Mouse (Mus musculus) limb, embryonic 10.5 days (tissue): ENCODE results near the gene Cfap20. TPM values are rescaled to one million over a fixed set of nuclear protein-coding genes. Genes with fewer than 3 reads are reported as not detected.

Experiments
- DNase-seq: peaks from one replicate; pipeline ENCODE4 v3.0.0-alpha.2; 2017; ENCODE audit warnings: low spot score
- H3K27ac ChIP-seq: fragments of 300-500 bp; sonication (generic); 2 replicates; pipeline ENCODE4 v1.5.1; 2016; ENCODE audit warnings: mild to moderate bottlenecking
- H3K27me3 ChIP-seq: fragments of 300-500 bp; sonication (generic); 2 replicates; pipeline ENCODE4 v1.6.1; 2016; ENCODE audit warnings: low read depth, mild to moderate bottlenecking; ENCODE audit not compliant: poor library complexity, severe bottlenecking
- H3K36me3 ChIP-seq: fragments of 300-500 bp; sonication (generic); 2 replicates; pipeline ENCODE4 v1.6.1; 2016; ENCODE audit warnings: mild to moderate bottlenecking, moderate library complexity
- H3K4me1 ChIP-seq: fragments of 300-500 bp; sonication (generic); 2 replicates; pipeline ENCODE4 v1.6.1; 2016
- H3K4me3 ChIP-seq: fragments of 300-500 bp; sonication (generic); 2 replicates; pipeline ENCODE4 v1.5.1; 2016; ENCODE audit warnings: mild to moderate bottlenecking, moderate library complexity
- H3K9me3 ChIP-seq: fragments of 300-500 bp; sonication (generic); replicated peaks from 2 replicates; pipeline ENCODE4 v1.6.1; 2016; ENCODE audit warnings: mild to moderate bottlenecking
- whole genome bisulfite sequencing: fragments of 180-500 bp; shearing (Covaris S2); methylation state at CpG from one replicate; pipeline ENCODE4 v1.1.7; 2016; 5-methylcytosine and 5-hydroxymethylcytosine counted together
- polyA plus RNA-seq: library from polyadenylated mRNA; unstranded; fragments of >200 nt; fragmentation: Nextera tagmentation; extraction: Ambion mirVana; gene quantifications from 2 replicates; pipeline ENCODE4 v1.2.1, GENCODE M21; 2016

The Cfap20 gene
- polyA plus RNA-seq, 1 experiment from 2014 or later = 143 TPM

DNA sequence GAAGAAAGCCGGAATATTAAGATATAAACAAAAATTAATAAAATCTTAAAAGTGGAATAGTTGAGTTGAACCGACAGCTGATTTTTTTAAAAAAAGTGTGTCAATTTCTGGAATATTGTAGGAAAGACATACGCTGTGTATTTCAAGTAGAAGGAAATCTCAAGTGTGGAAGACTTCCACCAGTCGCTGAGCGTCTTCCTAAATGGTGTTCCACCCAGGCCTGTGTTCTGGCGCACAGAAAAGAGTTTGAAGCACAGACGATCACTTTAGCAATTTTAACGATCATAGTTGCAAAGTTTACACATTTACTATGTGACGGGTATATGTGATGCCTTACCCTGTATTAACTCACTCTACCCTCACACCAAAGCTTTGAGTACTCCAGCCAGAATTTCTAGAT is 802 bp upstream of the Cfap20 start:
- DNase-seq = no peak
- H3K9me3 ChIP-seq = no peaks in the 10 kb centered on the region
- H3K4me1 ChIP-seq = peaks cover 17% of the 10 kb centered on the region
- 97% methylated on average over 9 of the region's 9 CpGs for WGBS
- H3K27ac ChIP-seq = peak overlapping the region; percentile 94
- H3K27me3 ChIP-seq = no peaks in the 10 kb centered on the region
- peaks cover 6% of the 10 kb centered on the region for H3K36me3 ChIP-seq
- H3K4me3 ChIP-seq = peak overlapping the region; percentile 89

DNA sequence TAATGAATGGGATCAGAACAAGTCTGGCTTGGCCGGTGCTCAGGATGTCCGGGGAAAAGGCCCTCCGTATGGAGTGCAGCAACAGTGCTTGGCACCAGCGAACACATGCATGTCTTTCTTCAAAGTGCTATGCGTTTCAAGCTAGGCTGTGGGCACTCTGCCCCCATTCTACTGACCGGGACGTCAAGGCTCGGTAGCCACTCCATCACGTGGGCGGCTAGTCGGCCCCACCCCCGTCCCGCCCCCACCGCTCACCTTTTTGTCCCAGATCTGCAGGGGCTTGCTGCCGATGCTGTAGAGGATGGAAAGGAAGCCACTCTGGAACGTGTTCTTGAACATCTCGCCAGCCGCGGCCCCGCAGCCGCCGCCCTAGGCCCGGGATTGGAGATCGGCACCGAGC is 436 bp downstream of the Cfap20 start:
- under 1% methylated on average over 25 of the region's 25 CpGs for WGBS

DNA sequence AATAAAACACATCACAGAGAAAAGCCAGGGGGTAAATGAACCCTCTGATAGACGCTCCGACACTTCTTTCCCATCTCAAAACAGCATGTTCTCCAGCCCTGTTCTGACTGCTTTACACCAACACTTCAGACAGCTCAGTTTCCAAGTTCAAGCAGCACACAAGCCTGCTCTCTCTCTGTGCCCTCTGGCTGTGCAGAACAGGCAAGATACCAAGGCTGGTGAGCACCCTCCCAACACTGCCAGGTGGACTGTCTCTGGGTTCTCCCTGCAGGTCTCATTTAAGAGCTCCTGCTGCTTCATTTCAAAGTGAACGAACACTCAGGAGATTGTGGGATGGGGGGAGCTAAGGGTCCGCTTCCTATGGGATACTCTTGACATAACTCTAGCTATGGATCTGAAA is 1.5 kb downstream of the Cfap20 start:
- Histone ChIP-seq H3K27me3 (no peaks in the 10 kb centered on the region), H3K4me3 (peak overlapping the region; percentile 89), H3K4me1 (peaks cover 26% of the 10 kb centered on the region), H3K27ac (no peak overlapping the region), H3K9me3 (no peaks in the 10 kb centered on the region), H3K36me3 (peaks cover 16% of the 10 kb centered on the region)
- WGBS = 83% methylated on average over 4 of the region's 4 CpGs
- no peak for DNase-seq

More for the DNA sequence above, 436 bp downstream of the Cfap20 start:
- DNase-seq = peak; percentile 79
- H3K9me3 ChIP-seq = no peaks in the 10 kb centered on the region
- H3K4me1 ChIP-seq = peaks cover 21% of the 10 kb centered on the region
- H3K4me3 ChIP-seq = peak overlapping the region; percentile 89
- no peaks in the 10 kb centered on the region for H3K27me3 ChIP-seq
- peak overlapping the region; percentile 94 for H3K27ac ChIP-seq
- peaks cover 11% of the 10 kb centered on the region for H3K36me3 ChIP-seq

DNA sequence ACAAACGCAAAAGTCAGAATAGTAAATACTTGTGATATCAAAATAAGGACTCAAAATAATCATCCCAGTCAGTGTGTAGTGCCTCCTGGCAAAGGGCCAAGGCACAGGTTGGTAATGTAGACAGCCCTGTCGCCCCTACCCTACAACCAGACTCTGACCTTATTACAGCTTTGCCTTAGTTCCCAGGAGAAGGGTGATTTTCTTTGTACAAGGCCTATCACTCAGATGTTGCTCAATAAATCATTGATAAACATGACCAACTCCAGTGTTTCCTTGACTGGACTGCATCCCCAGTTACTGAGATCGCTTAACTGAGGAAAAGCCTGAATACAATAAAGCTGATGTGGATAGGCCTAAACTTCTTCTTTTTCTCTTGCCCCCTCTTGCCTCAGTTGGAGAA is 2.2 kb downstream of the Cfap20 start:
- no peak for DNase-seq
- Histone ChIP-seq H3K27ac (no peak overlapping the region), H3K9me3 (no peaks in the 10 kb centered on the region), H3K4me3 (no peak overlapping the region), H3K27me3 (no peaks in the 10 kb centered on the region), H3K36me3 (peaks cover 16% of the 10 kb centered on the region), H3K4me1 (peaks cover 33% of the 10 kb centered on the region)
- WGBS = 90% methylated on average over 3 of the region's 3 CpGs

DNA sequence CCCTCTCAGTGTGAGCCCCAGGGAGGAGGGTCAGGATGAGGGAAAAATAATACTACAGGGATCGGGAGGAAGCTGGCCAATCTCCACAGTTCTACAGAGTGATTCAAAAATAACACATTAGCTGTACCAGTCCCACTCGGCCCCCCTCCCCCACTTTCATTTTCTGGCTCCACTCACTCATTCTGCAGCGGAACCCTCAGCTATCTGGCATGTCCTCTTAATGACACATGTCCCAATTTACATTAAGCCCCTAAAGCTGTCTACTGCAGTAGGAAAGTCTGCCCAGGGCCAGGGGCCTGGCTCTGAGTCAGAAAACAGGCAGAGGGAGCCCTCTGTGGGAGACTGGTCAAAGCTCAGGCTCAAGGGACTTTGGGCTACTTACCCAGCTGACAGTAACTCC is 4.7 kb downstream of the Cfap20 start:
- WGBS = 60% methylated on average over 3 of the region's 3 CpGs
- Histone ChIP-seq H3K27ac (no peak overlapping the region), H3K9me3 (no peaks in the 10 kb centered on the region), H3K4me3 (no peak overlapping the region), H3K27me3 (no peaks in the 10 kb centered on the region), H3K4me1 (peaks cover 34% of the 10 kb centered on the region), H3K36me3 (peaks cover 16% of the 10 kb centered on the region)
- no peak for DNase-seq

DNA sequence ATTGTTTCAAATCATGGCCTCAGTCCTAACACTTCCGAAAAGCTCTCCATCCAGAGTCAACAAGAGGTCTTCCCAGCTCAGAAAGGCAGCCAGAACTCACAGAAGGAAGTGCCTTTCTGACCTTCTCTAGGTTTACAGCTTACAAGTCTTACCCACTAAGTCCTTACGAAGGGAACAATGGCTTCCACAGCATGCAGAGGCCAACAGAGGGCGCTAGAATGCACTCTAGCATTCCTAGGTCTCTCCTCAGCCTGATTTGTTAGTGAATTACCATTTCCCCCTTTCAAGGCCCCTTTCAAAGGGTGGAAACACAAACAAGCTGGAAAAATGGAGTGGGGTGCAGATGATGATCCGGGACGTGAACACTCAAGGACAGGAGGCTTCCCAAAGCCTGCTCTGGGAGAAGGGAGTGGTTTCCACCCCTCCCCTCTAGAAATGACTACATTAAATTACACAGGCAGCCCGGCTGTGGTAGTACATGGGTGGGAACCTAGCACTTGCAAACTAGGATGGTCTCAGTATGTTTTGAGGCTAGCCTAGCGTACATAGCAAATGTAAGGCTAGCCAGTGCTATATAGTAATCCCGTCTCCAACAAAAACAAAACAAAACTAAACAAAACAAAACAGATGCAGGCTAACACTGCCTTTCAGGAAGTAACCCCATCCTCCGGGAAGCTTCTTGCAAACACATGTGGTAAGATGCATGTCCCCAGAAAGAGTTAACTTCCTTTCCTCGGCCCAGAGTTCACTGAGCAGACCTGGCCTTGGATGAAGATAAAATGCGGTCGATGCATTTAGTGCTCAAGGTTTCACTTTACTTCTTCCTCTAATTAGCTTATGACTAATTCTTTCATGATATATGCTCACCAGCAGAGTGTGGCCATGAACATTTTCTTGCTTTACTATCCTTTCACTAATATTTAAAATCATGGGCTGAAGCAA is 6.8 kb downstream of the Cfap20 start:
- Histone ChIP-seq H3K4me3 (no peak overlapping the region), H3K27ac (peak overlapping the region; percentile 53; the same call in 1 of the 2 replicates), H3K9me3 (no peaks in the 10 kb centered on the region), H3K36me3 (peaks cover 31% of the 10 kb centered on the region), H3K27me3 (no peaks in the 10 kb centered on the region), H3K4me1 (peaks cover 23% of the 10 kb centered on the region)
- peak; percentile 75 for DNase-seq
- 46% methylated on average over 12 of the region's 12 CpGs for WGBS

DNA sequence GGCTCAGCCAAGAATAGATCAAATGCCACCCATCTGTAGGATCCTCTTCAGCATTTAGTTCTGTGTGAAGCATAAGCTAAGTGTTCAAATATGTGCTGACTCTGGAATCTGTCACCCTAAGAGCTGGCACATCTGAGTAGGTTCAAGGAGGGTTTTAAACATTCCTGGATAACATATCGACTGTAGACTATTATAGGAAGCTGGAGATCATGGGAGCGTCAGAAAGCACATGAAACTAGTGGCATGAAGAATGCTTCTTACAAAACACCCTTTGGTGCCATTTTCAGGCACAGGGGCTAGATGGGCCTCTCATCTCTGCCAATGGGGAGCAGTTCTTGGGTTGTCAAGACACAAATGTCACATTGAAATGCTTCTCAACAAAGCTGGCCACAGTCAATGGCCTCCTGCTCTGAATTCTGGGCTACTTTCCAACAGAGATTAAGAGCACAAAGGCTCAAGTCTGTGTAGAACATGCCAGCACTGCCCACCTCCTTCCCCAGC is 7.8 kb downstream of the Cfap20 start:
- no peak overlapping the region for H3K27ac ChIP-seq
- H3K4me3 ChIP-seq = no peak overlapping the region
- no peak for DNase-seq
- no peaks in the 10 kb centered on the region for H3K27me3 ChIP-seq
- 94% methylated on average over 2 of the region's 2 CpGs for WGBS
- peaks cover 17% of the 10 kb centered on the region for H3K4me1 ChIP-seq
- no peaks in the 10 kb centered on the region for H3K9me3 ChIP-seq
- peaks cover 38% of the 10 kb centered on the region for H3K36me3 ChIP-seq

DNA sequence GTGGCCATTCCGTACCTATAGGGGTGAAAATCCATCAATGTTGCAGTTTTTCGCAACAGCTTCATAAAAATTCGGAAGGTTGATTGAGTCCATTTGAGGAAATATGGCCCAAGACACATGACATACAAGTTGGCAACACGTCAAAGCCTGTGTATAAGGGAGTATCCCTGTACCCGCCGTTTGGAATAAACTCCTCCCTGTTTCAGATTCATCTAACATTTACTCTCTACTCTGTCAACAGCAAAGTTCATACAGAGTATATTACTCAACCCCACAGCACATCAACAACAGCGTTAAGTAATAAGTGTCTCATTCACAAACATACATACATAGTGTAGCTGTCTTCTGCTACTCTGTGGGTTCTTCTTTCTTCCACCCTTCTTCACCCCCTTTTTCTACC is 10.0 kb downstream of the Cfap20 start:
- Histone ChIP-seq H3K4me3 (no peak overlapping the region), H3K27ac (no peak overlapping the region), H3K9me3 (no peaks in the 10 kb centered on the region), H3K27me3 (no peaks in the 10 kb centered on the region), H3K4me1 (peaks cover 12% of the 10 kb centered on the region), H3K36me3 (peaks cover 54% of the 10 kb centered on the region)
- DNase-seq = no peak
- 93% methylated on average over 7 of the region's 7 CpGs for WGBS

DNA sequence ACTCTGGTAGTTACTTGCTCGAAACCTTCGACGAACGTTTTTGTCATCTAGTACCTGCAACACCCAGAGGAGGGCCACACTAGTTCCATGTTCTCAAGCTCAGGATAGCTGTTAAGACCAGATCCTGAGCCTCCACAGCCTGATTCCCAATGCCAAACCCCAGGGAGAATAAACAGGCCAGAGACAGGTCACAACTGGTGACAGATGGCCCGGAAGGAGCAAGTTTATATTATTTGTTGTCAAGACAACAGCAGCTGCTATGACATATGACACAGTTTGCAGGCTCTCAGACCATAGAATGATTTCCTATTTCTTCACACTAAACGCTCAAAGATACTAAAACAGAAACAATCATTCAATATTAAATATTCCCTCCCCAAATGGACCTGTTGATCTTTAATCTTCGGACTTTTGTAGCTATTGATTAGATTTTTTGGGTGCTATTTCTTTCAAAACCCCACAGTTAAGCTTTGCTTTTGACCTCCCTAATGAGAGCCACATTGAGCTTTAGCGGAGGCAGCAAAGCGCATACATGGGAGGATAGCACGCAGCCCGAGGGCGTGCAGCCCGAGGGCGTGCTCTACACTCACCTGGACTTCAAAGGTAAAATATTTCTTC is 12.4 kb downstream of the Cfap20 start:
- Histone ChIP-seq H3K9me3 (no peaks in the 10 kb centered on the region), H3K4me1 (no peaks in the 10 kb centered on the region), H3K36me3 (peaks cover 60% of the 10 kb centered on the region), H3K4me3 (no peak overlapping the region), H3K27me3 (no peaks in the 10 kb centered on the region), H3K27ac (no peak overlapping the region)
- WGBS = 92% methylated on average over 14 of the region's 14 CpGs
- no peak for DNase-seq

DNA sequence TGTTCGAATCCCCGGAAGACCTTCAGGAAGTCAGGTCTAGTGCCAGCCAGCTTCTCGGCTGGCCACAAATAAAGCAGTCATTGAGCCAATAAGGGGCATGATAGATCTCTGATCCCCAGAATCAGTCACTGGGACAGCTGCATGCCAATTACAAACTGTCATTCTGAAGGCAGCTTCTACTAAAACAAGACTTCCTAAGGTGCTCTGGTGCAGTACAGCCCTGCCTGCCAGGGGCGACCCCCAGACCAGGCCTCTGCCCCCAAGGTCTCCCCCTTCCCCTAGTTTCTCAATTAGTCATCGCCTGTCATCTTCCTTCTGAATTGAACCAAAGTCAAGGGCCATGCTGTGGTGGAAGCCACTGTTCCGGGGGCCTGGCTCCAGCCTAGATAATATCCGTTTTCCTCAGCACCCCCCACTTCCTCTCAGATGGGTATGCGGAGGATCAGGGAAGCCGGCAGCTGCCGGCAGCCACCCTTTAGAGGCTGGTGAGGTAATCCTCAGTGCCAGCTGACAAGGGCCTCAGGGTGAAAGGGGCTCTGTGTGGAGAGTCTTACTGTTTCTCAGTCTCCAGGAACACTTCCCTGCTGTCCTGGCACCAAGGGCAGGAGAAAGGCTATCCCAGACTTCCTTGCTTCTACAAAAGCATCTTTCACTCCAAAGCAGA is 23.2 kb downstream of the Cfap20 start:
- Histone ChIP-seq H3K27ac (no peak overlapping the region), H3K4me3 (no peak overlapping the region), H3K4me1 (peaks cover 5% of the 10 kb centered on the region), H3K27me3 (no peaks in the 10 kb centered on the region), H3K36me3 (no peaks in the 10 kb centered on the region), H3K9me3 (no peaks in the 10 kb centered on the region)
- DNase-seq = no peak
- 46% methylated on average over 10 of the region's 10 CpGs for WGBS

DNA sequence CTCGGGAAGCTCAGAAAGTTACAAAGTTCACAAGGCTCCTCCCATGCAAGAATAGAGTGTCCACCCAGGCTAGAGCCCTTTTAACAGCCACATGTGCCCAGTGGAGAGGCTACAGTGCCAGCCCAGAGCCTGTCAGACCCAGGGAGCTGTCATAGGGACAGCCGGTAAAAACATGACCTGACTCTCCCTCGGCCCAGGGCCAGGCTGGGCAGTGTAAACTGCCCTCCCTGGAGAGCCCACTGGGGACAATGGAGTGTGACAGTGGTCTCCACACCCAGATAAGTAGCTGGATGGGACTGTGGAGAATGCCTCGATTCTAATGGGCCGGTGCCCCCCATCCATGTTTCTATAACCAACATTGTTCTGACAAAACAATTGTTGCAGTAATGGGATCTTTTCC is 25.2 kb downstream of the Cfap20 start:
- Histone ChIP-seq H3K4me1 (peaks cover 5% of the 10 kb centered on the region), H3K36me3 (no peaks in the 10 kb centered on the region), H3K4me3 (no peak overlapping the region), H3K9me3 (no peaks in the 10 kb centered on the region), H3K27ac (no peak overlapping the region), H3K27me3 (no peaks in the 10 kb centered on the region)
- no peak for DNase-seq
- 91% methylated on average over 5 of the region's 5 CpGs for WGBS

DNA sequence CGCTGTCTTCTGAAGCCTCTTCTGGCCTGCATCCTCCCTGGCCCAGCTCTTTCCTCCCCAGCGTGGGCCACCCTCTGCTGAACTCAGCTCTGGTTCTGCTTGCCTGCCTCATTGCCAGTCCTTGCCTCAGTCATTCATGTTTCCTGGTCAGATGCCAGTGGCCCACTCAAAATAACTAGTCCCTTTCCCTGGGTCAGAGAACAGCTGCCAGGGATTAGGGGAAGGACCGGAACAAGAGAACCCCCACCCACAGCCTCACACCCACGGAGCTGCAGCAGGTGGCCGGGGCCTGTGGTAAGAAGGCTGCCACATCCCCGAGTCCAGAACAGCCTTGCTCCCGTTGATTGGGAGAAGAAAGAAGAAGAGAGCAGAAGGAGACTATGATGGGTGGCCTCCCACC is 33.6 kb downstream of the Cfap20 start:
- WGBS = 87% methylated on average over 7 of the region's 7 CpGs

DNA sequence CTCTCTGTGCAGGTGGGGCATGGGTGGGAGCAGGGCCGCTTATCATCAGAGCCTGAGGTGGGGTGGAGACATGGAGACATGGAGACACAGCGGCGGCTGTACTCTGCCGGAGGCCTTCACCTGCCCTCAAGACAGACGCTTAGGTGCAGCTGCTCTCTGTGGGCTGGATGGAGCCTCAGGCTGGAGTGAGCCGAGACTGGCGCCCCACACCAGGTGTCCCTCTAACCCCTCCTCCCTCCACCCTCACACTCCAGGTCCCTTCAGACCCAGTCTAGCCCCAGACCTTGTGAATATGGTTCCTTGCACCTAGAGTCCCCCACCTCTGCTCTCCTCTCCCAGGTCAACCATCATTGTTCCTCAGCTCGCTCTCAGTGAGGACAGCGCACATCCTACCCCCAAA is 35.5 kb downstream of the Cfap20 start:
- no peaks in the 10 kb centered on the region for H3K36me3 ChIP-seq
- no peaks in the 10 kb centered on the region for H3K27me3 ChIP-seq
- DNase-seq = no peak
- 84% methylated on average over 9 of the region's 9 CpGs for WGBS
- H3K27ac ChIP-seq = 0 out of 2 replicates have a peak overlapping the region, but pooled peaks have one; percentile 25
- no peak overlapping the region for H3K4me3 ChIP-seq
- peaks cover 29% of the 10 kb centered on the region for H3K4me1 ChIP-seq
- no peaks in the 10 kb centered on the region for H3K9me3 ChIP-seq

More for the DNA sequence above, 33.6 kb downstream of the Cfap20 start:
- Histone ChIP-seq H3K4me1 (peaks cover 12% of the 10 kb centered on the region), H3K27ac (no peak overlapping the region), H3K4me3 (no peak overlapping the region), H3K9me3 (no peaks in the 10 kb centered on the region), H3K27me3 (no peaks in the 10 kb centered on the region), H3K36me3 (no peaks in the 10 kb centered on the region)
- no peak for DNase-seq
